Mouse (Mus musculus) bone marrow macrophage, adult 2 months (primary cell): ENCODE measurements around the gene Cenpm. TPM values are rescaled to one million over a fixed set of nuclear protein-coding genes. Genes with fewer than 3 reads are reported as not detected.

Experiments
- H3K27ac ChIP-seq: 2 replicates; pipeline ENCODE4 v1.5.1; 2012; ENCODE audit warnings: low read depth, low read length; ENCODE audit not compliant: insufficient read depth
- H3K4me1 ChIP-seq: 2 replicates; pipeline ENCODE4 v1.6.1; 2012; ENCODE audit warnings: low read length; ENCODE audit not compliant: control insufficient read depth, insufficient read depth
- H3K4me3 ChIP-seq: 2 replicates; pipeline ENCODE4 v1.5.1; 2012; ENCODE audit warnings: mild to moderate bottlenecking, low read length, moderate library complexity; ENCODE audit not compliant: insufficient read depth
- CTCF ChIP-seq: IDR thresholded peaks from 2 replicates; pipeline ENCODE4 v1.5.1; 2012; ENCODE audit warnings: low read depth, mild to moderate bottlenecking, low read length, moderate library complexity
- POLR2A ChIP-seq: IDR thresholded peaks from 2 replicates; pipeline ENCODE4 v1.6.1; 2012; ENCODE audit warnings: mild to moderate bottlenecking, low read depth, low read length, borderline replicate concordance
- polyA plus RNA-seq: library from polyadenylated mRNA; stranded (reverse); fragments of >200 nt; gene quantifications from 2 replicates; pipeline ENCODE4 v1.2.4, GENCODE M21; 2012; ENCODE audit not compliant: missing spikeins, insufficient read depth, insufficient read length

Gene Cenpm
- polyA plus RNA-seq, 1 experiment = 10.2 TPM

DNA sequence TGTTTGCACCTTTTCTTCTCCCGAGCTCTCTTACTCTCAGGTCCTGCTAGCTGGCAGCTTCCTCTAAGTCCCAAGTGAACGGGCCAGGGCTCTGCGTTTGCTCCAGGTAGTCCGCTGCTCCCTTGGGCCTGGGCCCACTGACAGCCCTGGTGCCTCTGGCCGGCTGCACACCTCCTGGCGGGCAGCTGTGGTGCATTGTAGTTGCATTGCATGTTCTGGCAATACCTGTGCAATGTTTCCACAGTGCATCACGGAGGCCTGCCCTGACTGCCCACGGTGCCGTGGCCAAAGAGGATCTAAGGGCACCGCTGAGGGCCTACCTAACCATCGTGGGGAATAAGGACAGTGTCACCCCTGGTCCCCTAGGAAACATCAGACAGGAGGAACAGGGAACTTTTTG lies 46.6 kb downstream of the Cenpm start:
- no peak for TF ChIP-seq CTCF
- TF ChIP-seq POLR2A = no peak
- H3K27ac ChIP-seq = no peak overlapping the region
- H3K4me1 ChIP-seq = peaks cover 6% of the 10 kb centered on the region
- no peak overlapping the region for H3K4me3 ChIP-seq

DNA sequence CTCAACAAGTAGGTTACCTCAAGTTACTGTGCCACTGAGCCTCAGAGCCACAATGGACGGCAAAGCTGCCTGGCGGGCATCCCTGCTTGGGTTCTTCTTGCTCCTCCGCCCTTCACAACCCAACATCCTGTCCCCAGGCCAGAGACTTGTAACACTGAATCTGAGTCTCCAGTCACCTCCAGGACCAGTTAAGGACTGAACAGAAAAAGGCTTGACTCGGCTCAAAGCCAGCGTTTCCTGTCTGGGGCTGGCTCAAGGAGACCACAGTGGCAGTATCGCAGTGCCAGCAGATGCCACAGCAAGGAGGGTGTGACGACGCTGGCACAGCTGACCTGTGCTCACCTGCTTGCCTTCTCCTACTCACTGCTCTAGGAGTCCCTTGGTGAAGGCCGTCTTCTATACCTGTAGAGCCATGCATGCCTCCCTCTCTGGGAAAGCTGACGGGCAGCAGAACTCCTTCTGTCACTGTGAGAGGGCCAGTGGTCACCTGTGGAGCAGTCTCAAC lies 47.2 kb downstream of the Cenpm start:
- TF ChIP-seq POLR2A = no peak
- TF ChIP-seq CTCF = no peak
- H3K27ac ChIP-seq = no peak overlapping the region
- no peak overlapping the region for H3K4me3 ChIP-seq
- H3K4me1 ChIP-seq = peaks cover 6% of the 10 kb centered on the region

DNA sequence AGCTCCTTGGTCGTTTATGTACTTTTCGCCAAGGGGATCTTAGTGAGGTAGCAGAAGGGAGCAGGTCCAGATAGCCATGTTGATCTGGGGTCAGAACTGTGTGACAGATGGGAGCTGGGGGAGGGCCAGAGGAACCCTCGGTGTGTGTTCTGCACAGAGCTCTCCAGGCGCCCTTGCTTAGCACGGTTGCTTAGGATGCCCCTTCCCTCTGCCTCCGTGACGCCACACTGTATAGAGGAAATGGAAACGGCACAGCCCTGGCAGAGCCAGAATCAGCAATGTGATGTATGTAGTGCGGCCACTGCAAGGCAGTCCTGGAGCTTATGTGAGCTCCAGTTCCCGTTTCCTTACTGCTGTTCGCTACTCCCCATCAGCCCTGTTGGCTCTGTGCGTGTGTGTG lies 48.2 kb downstream of the Cenpm start:
- Histone ChIP-seq H3K4me1 (peaks cover 6% of the 10 kb centered on the region), H3K4me3 (no peak overlapping the region)

DNA sequence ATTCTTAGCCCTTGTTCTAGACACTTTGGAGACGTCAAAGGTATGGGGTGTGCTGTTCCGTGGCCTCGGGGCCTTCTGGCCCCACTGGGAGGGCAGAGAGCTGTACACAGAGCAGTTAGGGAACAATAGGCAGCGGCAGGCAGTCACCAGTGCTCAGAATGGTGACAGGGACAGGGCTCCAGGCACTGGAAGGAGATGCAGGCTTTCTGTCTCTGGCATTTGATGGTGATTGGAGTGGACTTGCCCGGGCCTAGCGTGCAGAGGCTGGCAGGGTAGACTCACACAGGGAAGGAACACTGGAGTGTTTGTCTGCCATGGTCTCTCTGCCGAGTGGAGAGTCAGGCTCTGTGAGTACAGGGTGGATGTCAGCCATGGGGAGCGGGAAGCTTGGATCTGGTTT lies 51.9 kb downstream of the Cenpm start:
- Histone ChIP-seq H3K4me3 (no peak overlapping the region), H3K27ac (no peak overlapping the region), H3K4me1 (no peaks in the 10 kb centered on the region)
- TF ChIP-seq POLR2A (no peak), CTCF (no peak)

More for the DNA sequence above, 48.2 kb downstream of the Cenpm start:
- H3K27ac ChIP-seq = no peak overlapping the region
- TF ChIP-seq POLR2A (no peak), CTCF (no peak)

DNA sequence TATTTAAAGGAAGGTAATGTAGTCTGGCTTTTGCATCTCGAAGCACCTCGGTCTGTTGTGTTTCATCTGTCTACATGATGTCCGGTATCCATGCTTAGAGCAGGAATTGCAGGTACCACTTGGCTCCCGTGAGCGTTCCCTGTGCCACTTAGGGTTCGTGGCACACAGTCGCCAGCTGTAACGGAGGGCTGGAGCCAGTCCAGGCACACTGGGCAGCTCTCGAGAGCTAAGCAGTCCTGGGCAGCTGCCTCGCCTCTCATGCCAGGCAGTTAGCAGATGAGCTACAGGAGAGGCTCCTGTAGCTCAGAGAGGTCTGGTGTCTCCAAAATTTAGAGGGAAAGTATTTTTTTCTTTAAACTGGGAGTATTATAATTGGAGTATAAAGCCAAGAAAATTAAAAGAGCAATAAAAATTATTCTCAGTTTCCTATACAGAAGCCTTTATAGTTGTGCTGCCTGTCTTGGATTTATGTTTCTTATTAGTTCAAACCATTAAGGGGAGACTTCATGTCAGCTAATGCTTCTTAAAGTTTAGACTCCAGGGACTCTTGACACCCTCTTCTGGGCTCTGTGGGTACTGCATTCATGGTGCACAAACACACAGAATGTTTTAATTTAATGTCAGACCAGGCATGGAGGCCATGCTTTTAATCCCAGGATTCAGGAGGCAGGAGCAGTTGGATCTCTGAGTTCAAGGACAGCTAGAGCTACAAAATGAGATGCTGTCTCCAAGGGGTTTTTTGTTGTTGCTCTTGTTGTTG lies 55.9 kb downstream of the Cenpm start:
- no peaks in the 10 kb centered on the region for H3K4me1 ChIP-seq
- no peak overlapping the region for H3K27ac ChIP-seq
- H3K4me3 ChIP-seq = no peak overlapping the region
- TF ChIP-seq POLR2A = no peak
- no peak for TF ChIP-seq CTCF

DNA sequence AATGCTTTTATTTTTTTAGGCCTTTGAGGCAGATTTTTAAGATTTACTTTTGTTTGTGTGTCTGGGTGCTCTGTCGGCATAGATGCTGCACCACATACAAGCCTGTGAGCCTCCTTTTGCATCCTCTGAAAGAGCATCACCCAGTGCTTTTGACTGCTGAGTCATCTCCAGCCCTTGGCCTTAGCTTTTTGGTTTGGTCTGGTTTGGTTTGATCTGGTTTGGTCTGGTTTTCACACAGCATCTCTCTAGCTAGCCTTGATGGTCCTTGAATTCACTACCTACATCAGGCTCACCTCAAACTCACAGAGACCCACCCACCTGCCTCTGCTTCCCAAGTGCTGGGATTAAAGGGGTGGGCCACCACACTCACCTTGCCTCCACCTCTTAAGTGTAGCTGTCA lies 56.6 kb downstream of the Cenpm start:
- no peaks in the 10 kb centered on the region for H3K4me1 ChIP-seq
- TF ChIP-seq CTCF = no peak
- TF ChIP-seq POLR2A = no peak
- no peak overlapping the region for H3K4me3 ChIP-seq
- no peak overlapping the region for H3K27ac ChIP-seq

DNA sequence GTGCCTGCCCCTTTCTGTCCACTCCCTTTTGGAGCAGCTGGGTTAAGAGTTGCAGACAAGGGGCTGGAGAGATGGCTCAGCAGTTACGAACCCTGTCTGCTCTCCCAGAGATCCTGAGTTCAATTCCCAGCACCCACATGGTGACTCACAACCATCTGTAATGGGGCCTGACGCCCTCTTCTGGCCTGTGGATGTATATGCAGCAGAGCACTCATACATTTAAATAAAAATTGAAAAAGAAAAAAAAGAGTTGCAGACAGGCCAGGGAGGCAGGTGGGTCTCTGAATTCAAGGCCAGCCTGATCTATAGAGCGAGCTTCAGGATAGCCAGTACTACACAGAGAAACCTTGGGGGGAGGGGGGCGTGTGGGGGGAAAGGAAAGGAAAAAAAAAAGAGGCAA lies 57.1 kb downstream of the Cenpm start:
- Histone ChIP-seq H3K27ac (no peak overlapping the region), H3K4me1 (no peaks in the 10 kb centered on the region), H3K4me3 (no peak overlapping the region)
- TF ChIP-seq CTCF (no peak), POLR2A (no peak)

DNA sequence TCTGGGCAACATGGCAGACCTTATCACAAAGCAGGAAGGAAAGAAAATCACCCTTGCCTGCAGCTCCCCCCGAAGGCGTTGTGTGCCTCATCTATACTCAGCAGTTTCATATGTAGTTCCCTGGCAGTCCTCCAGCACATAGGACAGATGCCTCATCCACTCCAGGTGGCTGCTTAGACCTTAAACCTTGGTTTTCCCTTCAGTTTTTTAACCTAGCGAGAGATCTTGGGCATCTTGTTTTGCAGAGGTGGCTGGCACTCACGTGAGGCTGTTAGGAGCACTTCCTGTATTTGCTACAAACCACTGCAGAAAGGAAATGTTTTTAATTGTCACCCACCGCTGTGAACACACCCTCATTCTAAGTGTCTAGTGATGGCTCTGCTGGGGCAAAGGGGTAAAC lies 57.6 kb downstream of the Cenpm start:
- H3K4me3 ChIP-seq = no peak overlapping the region
- H3K27ac ChIP-seq = no peak overlapping the region
- TF ChIP-seq POLR2A (no peak), CTCF (no peak)
- H3K4me1 ChIP-seq = no peaks in the 10 kb centered on the region

DNA sequence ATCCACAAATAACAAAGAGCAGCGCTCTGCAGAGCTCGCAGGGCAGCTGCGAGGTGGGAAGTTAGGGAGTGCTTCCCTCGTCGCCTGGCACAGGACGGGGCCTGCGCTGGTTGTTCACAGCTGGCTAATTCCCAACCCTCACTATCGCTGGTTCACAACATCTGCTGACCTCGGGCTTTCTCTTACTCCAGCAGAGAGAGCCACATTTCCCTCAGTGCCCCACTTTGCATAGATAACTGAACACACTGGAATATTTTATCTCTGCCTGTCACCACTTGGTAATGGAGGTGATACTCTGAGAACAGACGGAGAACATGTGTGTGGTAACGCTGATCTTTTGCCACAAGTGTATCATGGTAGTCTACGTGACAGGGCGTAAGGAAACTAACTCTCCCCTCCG lies 58.4 kb downstream of the Cenpm start:
- H3K27ac ChIP-seq = no peak overlapping the region
- H3K4me3 ChIP-seq = no peak overlapping the region
- H3K4me1 ChIP-seq = no peaks in the 10 kb centered on the region
- TF ChIP-seq POLR2A (no peak), CTCF (no peak)

DNA sequence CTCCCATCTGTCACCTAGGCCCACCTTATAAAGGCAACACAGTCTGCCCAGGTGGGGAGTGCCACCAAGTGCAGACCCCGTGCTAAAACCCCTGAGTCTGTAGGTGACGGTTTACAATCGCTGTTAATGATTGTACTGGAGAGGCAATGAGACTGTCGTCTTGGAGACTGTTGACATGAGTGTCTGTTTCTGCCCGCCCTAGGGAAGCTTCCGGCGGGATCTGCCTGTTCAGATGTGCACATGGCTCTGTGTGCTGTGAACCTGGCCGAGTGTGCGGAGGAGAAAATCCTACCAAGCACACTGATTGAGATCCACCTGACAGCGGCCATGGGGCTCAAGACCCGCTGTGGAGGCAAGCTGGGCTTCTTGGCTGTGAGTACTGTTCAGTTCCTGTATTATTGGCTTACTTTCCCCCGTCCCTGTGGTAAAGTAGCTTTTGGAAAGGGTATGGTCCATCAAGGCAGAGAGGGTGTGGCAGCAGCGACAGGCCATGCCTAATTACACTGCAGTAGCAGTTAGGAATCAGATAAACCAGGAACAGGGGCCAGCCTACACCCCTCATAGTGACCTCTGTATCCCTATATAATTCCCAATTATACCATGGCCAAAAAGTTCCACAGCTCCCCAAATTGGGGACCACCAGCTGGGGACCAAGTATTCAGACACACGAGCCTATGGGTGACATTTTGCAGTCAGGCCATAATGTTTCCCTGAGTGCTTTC lies 59.3 kb downstream of the Cenpm start:
- no peak overlapping the region for H3K27ac ChIP-seq
- H3K4me1 ChIP-seq = no peaks in the 10 kb centered on the region
- no peak overlapping the region for H3K4me3 ChIP-seq
- TF ChIP-seq CTCF (no peak), POLR2A (no peak)
